Mouse (Mus musculus) heart, postnatal 0 days (tissue): ENCODE data around the gene Mn1.

ENCODE experiments used
- CTCF ChIP-seq: IDR thresholded peaks from 2 replicates; pipeline ENCODE4 v1.5.1; 2016; ENCODE audit warnings: antibody characterized with exemption, control low read depth, low read depth
- EP300 ChIP-seq: IDR thresholded peaks from 2 replicates; pipeline ENCODE4 v1.6.1; 2016; ENCODE audit warnings: antibody characterized with exemption, low read depth

GRCm38 (mm10) chr5:111422058-111422800 is 5.1 kb downstream of the Mn1 start:
- no peak for TF ChIP-seq CTCF
- no peak for TF ChIP-seq EP300
